Mouse (Mus musculus): ENCODE data around the gene Fam214a.

- TF ChIP-seq CTCF (IDR thresholded peaks at IDR 0.05; ENCODE audit: low read depth) (no peak), EP300 (IDR thresholded peaks at IDR 0.05; ENCODE audit: low read depth) (no peak)
Observed at GRCm38 (mm10) chr9:75043191-75043590, 90.5 kb downstream of the Fam214a start.
